Mouse (Mus musculus): Measurements from ENCODE around the gene Gm9833.
"Not testable (repeated sequence)": the region's sequence is repeated elsewhere in the genome, so short reads cannot be mapped to it uniquely, and the experiment has no call there.

Gm9833 gene

DNA sequence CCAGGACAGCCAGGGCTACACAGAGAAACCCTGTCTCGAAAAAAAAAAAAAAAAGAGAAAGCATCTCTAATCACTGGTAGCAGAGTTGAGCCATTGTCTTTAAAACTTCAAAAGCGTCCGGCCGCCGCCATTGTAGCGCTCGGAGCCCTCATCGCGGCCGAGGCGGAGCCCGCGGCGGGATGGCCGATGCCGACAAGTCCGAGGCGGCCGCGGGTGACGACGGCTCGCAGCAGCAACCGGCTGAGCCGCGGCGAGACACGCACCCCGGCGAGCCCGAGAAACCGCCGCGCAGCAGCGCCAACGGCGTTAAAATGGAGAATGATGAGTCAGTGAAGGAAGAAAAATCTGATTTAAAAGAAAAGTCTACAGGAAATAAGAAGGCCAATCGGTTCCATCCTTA, at the start of gene Gm9833:
Gm9833 (plus strand) TSS at position 117 of the 400 bp plus-strand sequence.
- DNase-seq = not testable (repeated sequence)

DNA sequence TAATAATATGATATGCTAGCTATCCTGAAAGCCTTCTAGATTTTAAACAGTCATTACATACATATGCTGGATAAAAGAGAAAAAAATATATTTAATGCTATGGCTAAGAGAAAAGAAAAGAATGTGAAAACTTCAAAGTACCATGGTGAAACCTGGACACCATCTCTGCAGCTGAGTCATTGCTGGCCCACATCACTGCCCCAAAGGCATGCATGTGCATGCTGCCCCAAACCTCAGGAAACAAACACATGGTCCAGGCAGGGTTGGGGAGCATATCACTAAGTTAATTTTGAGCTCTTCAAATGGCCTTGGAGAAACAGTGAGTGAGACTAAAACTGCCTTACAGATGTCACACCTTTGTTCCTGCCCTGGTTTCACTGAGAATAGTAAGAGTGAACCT, 17.8 kb upstream of the Gm9833 start:
- DNase-seq = no peak

DNA sequence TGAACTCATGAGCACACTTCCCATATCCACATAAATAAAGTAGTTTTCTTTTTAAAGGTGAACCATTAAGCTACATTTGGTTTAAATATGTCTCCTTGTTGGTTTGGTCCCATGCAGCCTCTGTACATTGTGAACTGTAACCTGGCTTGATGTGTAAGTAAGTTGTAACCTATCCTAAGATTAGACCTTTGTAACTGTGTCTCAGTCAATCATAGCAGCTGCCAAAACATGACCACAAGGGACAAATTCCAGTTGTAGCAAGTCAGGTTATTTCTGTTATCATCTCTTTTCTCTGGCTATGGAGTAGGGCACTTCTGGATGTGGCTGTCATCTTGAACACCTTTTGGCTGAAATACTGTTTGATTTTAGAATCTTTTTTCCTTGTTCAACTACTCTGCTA, 12.1 kb upstream of the Gm9833 start:
- DNase-seq = no peak

DNA sequence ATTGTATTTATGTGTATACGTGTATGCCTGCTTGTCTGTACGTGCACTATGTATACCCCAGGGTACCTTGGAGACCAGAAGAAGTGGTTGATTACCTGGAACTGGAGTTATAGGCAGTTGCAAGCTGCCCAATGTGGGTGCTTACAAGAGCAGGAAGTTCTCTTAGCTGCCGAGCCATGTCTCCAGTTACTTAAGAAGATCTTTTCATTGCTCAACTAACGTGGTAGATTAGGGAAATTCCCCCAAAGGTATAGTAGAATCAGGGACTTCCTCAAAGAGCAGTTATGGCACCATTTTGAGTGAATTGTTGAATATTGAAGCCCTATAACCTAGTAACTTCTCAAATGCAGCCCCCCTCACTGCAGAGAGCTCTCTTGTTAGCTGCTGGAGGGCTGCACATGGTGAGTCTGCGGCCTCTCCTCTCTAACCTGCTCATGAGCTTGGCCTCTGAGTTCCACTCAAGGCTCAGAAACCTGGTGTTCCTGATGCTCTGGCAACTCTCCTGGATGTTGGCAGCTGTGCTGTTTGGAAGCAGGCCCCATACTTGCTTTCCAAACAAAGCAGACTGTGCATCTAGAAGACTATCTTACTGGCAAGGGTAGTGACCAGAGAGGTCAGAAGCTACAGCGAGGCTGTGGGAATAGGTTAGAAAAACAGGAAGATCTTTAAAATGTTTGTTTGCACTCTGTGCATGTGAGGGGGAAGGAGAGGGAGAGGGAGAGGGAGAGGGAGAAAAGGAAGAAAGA, 10.6 kb upstream of the Gm9833 start:
- DNase-seq = no peak

DNA sequence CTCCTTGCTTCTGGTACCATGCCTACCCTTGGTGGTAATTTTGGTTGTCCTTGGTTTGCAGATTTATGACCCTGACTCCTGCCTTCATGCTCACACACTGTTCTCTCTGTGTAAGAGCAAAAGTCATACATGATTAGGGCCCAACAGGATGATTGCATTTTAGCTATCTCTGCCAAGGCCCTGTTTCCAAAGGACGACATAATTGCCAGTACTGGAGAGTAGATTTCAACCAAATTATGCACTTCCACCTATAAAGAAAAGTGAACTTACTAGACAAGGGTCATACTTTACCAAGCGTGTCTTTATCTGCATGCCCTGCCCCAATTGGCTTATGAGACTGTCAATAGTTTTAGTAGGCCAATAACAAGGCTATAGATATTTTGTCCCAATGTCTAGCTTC, 9.8 kb upstream of the Gm9833 start:
- DNase-seq = no peak

DNA sequence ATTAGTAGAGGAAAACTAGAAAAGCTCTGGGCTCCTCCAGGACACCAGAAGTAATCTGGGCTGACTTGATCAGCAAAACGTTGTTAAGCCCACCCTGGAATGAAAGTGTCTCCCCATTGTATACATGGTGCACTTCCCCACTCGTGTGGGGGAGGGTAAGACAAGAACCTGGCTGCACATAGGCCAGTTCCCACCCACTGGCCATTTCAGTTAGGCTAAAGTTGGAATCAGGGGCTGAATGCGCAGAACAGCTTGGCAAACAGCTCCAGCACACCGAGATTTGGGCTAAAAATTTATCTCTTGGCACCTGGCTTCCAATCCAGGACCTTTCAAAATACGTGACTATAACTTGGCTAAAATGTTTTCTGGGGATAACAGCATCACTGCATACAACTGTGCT, 6.6 kb upstream of the Gm9833 start:
- DNase-seq = no peak

DNA sequence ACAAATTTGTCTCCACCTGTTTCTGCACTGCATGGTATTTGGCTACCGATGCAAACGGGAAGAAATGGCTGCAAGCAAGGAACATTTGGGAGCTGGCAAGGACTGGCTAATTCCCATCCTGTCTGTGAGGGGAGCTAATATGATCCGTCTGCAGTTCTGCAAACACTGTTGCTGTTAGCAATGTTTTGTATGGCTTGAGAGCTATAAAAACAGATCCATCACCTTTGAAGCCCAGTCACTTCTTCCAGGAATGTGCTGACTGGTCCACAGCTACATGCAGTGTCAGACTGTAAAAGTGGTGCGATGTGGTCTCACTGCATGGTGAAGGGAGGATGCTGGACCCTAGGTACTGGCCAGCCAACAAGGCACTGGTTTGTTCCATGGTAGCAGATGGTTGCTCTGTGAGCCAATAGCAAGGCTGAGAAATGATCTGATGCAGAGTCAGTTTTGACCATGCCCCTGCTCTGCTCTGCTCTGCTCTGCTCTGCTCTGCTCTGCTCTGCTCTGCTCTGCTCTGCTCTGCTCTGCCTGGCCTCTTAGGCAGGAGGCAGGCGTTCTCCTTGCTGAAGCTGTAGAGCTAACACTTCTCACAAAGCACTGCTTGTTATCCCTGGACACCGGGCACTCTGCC, 5.9 kb upstream of the Gm9833 start:
- no peak for DNase-seq

DNA sequence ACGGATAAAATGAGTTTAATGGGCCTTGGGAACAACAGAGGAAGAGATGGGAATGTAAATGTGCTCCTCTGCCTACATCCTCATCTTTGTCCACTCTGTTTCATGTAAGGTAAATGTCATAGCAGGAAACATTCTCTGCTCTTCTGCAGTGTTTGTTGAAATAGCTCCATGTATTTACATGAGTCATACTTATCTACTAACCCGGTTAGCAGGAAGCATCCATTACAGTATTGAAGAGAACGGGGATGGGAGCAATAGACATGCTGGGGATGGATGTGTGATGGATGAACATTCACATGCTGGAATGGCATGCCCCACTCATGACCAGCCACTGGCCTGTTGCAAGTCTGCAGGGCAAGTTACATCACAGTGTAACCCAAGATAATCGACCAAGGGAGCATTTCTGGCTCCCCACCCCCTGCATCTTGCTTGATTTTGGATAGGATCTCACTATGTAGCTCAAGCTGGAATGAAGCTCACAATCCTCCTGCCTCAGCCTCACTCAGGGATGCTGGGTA, 5.3 kb upstream of the Gm9833 start:
- DNase-seq = no peak

DNA sequence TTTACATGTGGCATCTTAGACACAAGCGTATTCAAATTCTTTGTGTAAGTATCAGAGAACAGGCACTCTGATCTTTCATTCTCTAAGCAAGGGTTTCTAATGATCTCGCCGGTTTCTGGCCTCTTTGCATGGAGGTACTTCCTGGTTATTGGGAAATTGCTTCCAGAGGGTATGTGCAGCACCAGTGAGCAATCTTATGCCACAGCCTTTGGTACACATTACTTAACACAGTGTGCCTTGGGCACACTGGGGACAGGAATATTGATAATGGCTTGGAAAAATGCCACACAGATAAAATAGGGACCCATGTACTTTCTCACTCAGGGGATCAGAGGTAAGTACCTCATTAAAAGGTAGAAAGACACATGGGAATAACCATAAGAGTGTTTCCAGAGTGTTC, 3.8 kb upstream of the Gm9833 start:
- no peak for DNase-seq

DNA sequence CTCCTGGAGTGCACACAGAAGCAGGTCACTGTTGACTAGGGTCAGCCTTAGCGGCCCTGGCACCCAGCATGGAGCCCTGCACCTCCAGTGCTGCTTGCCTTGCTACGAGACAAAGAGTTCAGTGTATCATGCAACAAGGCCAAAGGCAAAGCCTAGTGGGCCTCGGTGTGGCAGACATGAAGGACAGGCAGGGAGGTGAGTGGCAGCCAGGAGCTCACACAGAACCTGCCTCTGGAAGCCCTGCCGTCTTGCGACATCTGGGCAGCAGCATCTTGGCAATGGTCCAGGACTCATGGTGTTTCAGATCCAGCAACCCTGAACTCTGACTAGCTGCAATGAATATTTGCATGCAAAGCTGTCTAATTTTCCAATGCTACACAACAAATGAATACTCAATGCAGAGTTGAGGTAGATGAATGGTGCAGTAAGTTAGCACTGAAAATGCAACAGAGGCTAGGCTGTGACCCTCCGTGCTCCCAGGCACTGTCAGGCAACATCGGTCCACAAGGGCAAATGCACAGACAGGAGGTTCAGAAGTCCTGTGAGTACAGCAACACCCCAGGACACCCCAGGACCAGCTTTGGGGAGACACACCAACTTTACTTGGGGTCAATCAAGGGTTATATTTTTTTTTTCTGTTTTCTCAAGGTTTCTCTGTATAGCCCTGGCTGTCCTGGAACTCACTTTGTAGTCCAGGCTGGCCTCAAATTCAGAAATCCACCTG, 2.4 kb upstream of the Gm9833 start:
- peak; percentile 29 for DNase-seq

DNA sequence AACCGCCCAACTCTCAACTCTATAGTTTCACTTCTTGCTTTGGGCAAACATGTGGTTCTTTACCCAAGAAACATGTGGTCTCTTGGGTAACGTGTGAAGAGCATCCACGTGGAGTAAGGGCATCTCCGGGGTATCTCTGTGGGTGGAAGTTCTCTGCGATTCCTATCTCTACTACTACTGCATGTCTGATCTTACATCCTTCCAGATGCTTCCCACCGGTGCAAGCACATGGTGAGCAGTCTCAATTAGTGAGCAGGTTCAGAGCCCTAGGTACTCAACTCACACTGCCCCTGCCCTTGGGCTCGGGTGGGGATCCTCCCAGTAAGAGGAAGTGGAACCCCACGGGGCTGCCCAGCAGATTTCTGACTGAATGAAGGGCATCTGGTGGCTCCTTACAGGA, 399 bp upstream of the Gm9833 start:
- DNase-seq = no peak

DNA sequence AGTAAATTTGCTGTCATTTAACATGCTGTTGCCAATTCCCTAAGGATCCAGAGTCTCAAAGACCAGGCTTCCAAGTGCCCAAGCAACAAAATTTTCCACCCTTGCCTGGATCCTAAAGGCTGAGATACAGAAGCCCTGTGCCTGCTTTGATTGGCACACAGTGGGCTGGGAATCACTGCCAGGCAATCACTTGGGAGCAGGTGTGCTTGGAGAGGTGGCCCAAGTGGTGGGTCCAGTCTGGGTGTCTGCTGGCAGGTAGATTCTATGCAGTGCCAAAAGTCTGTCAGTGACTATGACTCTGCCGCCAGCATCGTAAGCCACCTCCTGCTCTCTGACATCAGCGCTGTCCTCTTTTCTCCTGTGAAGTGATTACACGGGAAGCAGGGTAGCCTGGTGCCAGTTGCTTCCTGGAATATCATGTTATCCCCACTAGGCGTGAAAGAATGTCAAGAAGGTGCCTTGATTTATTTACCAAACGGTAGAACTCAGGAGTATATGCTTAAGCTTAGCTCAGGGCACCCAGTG, 3.8 kb downstream of the Gm9833 start:
- no peak for DNase-seq

DNA sequence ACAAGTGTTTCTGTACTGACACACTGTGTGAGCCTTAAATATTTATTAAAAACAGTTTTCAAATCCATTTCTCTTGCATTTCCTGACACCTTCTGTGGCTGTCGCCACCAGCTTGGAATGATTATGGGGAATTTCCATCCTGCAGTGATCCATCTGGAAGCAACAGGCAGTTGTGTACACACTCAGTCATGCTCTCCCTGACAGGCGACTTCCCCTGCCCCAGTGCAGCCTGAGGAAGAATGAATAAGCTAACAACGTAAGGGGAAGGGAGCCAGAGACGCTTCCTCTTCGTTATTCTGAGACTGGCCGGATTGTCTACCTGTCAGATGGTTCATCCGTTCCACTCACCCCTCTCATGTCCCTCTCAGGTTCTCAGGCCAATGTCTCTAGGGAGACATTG, 4.6 kb downstream of the Gm9833 start:
- DNase-seq = peak; percentile 20

DNA sequence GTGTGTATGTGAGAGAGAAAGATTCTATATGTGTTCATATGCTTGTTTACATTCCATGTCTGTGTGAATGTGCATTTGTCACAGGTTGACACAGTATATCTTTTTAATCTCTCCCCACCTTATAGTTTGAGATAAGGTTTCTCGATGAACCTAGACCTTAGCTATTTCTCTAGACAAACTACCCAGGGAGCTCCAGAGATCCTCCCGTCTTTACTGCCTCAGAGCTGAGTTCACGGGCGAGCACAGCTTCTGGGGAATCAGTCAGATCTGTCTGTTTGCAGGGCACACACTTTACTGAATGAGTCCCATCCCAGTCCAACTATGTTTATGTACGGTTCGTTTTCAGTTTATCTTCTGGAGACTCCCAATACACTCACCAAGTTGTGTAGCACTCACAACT, 5.0 kb downstream of the Gm9833 start:
- no peak for DNase-seq

DNA sequence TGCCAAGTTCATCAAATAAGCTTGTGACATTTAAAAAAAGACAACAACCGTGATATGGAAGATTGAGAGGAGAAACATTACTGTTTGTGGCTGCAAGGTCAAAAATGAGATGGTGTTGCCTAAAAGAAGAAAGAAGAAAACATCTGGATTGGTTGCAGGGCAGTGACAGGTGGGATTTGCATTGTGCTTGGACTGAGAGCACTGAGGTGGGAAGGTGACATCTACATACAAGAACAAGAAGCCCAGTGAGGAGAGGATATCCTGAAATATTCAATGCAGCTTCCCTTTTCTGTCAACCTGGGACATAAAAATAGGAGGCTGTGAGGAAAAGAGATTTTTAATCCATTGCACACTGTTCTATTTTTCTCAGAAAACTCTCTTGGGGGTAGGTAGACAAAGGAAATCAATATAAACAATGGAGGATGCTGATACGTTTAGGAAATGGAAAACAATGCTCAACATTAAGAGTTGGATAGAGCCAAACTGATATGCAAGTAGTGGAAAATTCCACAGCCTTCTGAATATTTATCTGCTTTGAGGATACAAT, 7.2 kb downstream of the Gm9833 start:
- no peak for DNase-seq

DNA sequence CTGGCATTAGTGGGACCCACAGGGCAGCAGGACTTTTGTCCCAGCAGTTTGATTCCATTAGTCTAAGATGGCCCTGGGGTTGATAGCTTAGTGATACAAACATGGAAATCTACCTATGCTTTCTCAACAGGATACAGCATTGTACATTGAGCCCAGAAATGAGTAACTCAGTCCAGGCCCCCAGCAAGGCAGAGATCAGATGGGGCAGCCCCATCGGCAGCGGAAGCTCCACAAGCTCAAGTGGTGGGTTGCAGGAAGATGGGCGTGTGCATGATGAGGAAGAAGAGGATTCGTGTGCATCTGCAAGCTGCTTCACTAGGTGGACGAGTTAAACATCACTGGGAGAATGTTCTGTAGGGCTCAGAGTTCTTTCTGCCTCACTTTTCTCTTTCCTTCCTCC, 11.8 kb downstream of the Gm9833 start:
- DNase-seq = no peak

DNA sequence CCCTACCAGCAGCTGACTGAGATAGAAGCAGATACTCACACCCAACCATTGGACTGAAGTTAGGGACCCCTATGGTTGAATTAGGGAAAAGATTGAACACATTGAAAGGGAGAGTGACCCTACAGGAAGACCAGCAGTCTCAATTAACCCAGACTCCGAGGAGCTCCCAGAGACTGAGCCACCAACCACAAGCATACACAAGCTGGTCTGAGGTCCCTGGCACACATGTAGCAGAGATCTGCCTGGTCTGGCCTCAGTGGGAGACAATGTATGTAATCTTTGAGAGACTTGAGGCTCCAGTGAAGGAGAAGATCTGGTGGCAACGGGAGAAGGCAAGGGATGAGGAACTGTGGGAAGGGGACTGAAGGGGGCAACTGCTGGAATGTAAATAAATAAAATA, 23.7 kb downstream of the Gm9833 start:
- no peak for DNase-seq

DNA sequence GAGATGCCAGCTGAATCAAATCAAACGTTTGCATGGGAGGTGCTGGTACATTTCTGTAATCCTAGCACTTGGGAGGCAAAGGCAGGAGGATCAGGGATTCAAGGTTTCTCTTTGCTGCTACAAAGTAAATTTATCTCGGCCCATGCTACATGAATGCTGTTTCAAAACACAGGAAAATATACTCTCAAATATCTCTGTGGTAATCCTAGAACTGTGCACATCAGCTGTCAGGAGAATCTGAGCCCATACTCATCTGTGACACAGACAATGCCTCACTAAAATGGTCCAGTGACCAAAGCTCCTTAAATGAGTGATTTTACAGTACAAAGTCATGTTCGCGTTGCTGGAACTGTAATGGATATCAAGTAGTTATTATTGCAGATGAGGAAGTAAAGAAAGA, 24.3 kb downstream of the Gm9833 start:
- DNase-seq = no peak

DNA sequence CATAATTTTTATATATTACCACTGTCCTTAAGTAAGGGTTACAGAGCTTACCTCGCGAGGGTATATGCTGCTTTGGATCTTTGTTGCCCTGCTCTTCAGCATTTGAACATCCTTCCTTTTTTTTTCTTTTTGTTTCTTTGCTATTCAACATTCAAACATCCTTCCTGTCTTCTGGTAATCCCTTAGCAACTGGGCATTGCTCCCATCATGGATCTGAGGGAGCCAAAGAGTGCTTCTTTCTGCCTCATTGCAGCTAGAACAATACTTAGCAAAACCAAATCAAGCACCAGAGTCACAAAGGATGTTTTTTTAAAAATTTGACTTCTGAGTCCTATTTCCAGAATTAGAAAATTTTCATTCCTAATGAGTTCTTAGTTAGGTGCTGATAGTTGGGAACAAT, 24.8 kb downstream of the Gm9833 start:
- no peak for DNase-seq

DNA sequence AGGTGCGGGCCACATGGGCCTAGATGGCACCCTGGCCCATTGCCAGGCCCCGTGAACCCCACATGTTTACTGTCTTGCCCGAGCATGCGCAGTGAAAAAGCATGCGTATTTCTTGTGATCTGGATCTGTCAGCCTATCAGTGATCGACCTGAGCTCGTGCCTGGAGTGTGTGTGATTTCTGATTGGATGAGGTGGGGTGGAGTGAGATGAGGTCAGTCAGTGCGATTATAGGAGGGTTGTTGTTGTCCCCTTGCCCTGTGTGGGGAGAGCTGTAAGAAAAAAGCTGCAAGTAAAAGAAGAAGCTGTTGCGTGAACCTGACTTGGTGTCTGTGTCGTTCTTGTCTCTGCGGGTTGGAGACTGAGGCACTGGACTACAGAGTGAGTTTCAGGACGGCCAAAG, 28.6 kb downstream of the Gm9833 start:
- DNase-seq = no peak

DNA sequence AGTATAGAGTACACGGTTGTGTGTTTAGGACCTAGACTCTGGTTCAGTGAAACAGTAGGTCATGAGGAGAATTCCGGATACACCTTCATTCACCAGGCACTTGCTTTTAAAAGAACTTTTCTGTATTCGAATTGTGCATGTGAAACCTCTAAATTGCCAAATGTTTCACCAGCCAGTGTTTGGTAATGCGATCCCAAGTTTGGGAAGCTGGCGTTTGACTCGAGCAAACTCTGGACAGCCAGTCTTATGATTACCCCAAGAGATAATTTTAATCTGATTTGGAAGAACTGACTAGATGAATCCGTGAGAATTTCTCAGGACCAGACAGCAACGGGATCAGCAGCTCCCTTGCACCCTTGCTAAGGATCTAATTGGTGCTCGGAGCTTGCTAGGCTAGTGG, 33.3 kb downstream of the Gm9833 start:
- DNase-seq = no peak

DNA sequence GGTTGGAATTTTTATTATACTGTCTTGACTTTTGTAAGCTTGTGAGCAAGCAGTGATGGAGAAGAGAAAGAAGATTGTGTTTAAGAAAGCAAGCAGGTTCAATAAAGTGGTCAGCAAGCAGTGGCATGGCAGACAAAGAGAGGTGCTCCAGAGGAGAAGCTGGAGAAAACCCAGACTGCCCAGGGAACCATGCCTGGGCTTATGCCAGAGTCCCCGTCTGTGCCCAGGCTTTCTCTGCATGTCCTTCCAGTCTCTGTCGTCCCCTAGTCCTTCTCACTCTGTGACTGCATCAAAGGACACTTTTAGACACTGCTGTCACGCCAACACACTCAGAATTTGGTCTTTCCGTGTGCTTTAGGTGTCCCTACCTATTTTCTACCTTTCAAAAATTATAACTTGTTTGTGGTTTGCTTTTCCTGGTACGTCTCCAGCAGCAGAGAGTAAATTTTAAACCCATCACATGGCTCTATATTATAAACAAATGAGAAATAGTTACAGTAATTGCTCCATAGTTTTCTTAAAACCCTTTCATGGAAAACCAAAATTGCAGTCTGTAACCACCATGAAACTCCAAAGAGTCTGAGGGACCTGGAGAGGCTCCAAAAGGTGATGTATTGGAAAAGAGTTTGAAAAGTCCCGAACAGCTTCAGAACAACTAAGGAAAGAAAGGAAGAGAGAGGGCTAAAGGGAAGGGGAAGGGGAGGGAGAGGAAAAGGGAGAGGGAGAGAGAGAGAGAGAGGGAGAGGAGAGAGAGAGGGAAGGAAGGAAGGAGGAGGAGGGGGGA, 34.2 kb downstream of the Gm9833 start:
- DNase-seq = no peak

DNA sequence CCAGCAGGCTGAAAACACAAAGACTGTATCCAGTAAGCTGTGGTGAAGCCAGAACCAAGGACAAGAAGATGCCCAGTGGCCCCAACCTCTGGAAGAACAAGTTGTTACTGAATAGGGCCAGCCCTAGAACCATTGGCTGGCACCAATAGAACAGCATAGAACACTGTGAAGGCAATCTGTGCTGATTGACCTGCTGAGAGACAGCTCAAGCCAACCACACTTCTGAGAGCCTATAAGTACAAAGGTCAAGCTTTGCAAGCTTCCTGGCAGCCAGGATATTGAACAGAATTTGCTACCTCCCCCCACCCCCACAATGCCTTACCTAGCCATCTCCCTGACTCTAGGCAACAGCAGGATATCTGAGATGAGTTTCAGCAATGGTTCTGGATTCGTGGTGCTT, 35.7 kb downstream of the Gm9833 start:
- no peak for DNase-seq
